8 mouse cellular contexts compared by ENCODE assay signal in genomic region chr6:145862739-145863064, GRCm38 (mm10). TPM values are rescaled to one million over a fixed set of nuclear protein-coding genes. Genes with fewer than 3 reads are reported as not detected.
A peak's percentile ranks its signal among the peaks of the same experiment; 100 is the strongest.
DNase-seq lines count a peak whose midpoint lies in the region; ATAC-seq and TF ChIP-seq lines count a peak whose summit lies in the region.

No protein-coding gene starts in this region.

- no peaks in the 10 kb centered on the region for H3K36me3 ChIP-seq in heart, embryonic 15.5 days
- no peaks in the 10 kb centered on the region for H3K36me3 ChIP-seq in ES-Bruce4 (ENCODE audit: control insufficient read depth, insufficient read depth, low read length, poor library complexity, severe bottlenecking)
- no peaks in the 10 kb centered on the region for H3K36me3 ChIP-seq in forebrain, embryonic 15.5 days
- H3K36me3 ChIP-seq in liver, postnatal 0 days (replicated peaks; ENCODE audit: insufficient read depth, low read length): no peaks in the 10 kb centered on the region

- peak overlapping the region; percentile 72 for H3K4me3 ChIP-seq in heart, embryonic 15.5 days
- H3K4me3 ChIP-seq in ES-Bruce4 (ENCODE audit: low read depth, low read length): peak overlapping the region; percentile 67
- peak overlapping the region; percentile 72 for H3K4me3 ChIP-seq in forebrain, embryonic 15.5 days
- H3K4me3 ChIP-seq in liver, postnatal 0 days (ENCODE audit: low read depth, low read length): peak overlapping the region; percentile 50

- peak overlapping the region; percentile 78 for H3K9ac ChIP-seq in heart, embryonic 15.5 days
- H3K9ac ChIP-seq in ES-Bruce4 (ENCODE audit: low read depth, poor library complexity, severe bottlenecking): peak overlapping the region; percentile 62
- H3K9ac ChIP-seq in forebrain, embryonic 15.5 days (replicated peaks): peak overlapping the region; percentile 64
- H3K9ac ChIP-seq in liver, postnatal 0 days (replicated peaks): peak overlapping the region; percentile 16; the same call in 1 of the 2 replicates

- no peak for TF ChIP-seq POLR2A in ES-Bruce4 (IDR thresholded peaks at IDR 0.05; ENCODE audit: insufficient read depth, low read length)

- DNase-seq in heart, postnatal 36 days: no peak
- DNase-seq in liver, postnatal 0 days: no peak
- no peak for DNase-seq in frontal cortex, postnatal 10 days (ENCODE audit: low spot score in 2 of 2)
- DNase-seq in right cerebral cortex, postnatal 36 days (ENCODE audit: low spot score in 2 of 2): no peak
- no peak for DNase-seq in adrenal gland, postnatal 4 days (ENCODE audit: low spot score in 2 of 2)

- no peak for TF ChIP-seq EP300 in ES-Bruce4 (IDR thresholded peaks at IDR 0.05; ENCODE audit: insufficient read depth, low read depth, low read length)
- no peak for TF ChIP-seq EP300 in liver, postnatal 0 days (IDR thresholded peaks at IDR 0.05; ENCODE audit: low read depth)

- no peaks in the 10 kb centered on the region for H3K9me3 ChIP-seq in heart, embryonic 15.5 days (replicated peaks)
- H3K9me3 ChIP-seq in ES-Bruce4 (replicated peaks; ENCODE audit: control insufficient read depth, insufficient read depth, low read length, poor library complexity, severe bottlenecking): no peaks in the 10 kb centered on the region
- H3K9me3 ChIP-seq in forebrain, embryonic 15.5 days: no peaks in the 10 kb centered on the region
- H3K9me3 ChIP-seq in liver, postnatal 0 days (ENCODE audit: low read length): no peaks in the 10 kb centered on the region

- H3K27me3 ChIP-seq in heart, embryonic 15.5 days: peaks cover 27% of the 10 kb centered on the region
- H3K27me3 ChIP-seq in ES-Bruce4 (ENCODE audit: control insufficient read depth, insufficient read depth, low read length, poor library complexity, severe bottlenecking): peaks cover 17% of the 10 kb centered on the region
- H3K27me3 ChIP-seq in forebrain, embryonic 15.5 days: peaks cover 39% of the 10 kb centered on the region
- peaks cover 57% of the 10 kb centered on the region for H3K27me3 ChIP-seq in liver, postnatal 0 days (ENCODE audit: insufficient read depth, low read length)

- peak overlapping the region; percentile 99 for H3K4me2 ChIP-seq in heart, embryonic 15.5 days
- H3K4me2 ChIP-seq in forebrain, embryonic 15.5 days (replicated peaks): peak overlapping the region; percentile 99
- H3K4me2 ChIP-seq in liver, postnatal 0 days (ENCODE audit: low read depth, low read length): peak overlapping the region; percentile 70

- peaks cover 39% of the 10 kb centered on the region for H3K4me1 ChIP-seq in heart, embryonic 15.5 days (replicated peaks)
- no peaks in the 10 kb centered on the region for H3K4me1 ChIP-seq in ES-Bruce4 (ENCODE audit: control insufficient read depth, insufficient read depth, low read length)
- H3K4me1 ChIP-seq in forebrain, embryonic 15.5 days: peaks cover 44% of the 10 kb centered on the region
- H3K4me1 ChIP-seq in liver, postnatal 0 days (ENCODE audit: insufficient read depth): peaks cover 16% of the 10 kb centered on the region

- under 1% methylated on average over 35 of the region's 35 CpGs for WGBS in heart, embryonic 15.5 days
- under 1% methylated on average over 35 of the region's 35 CpGs for WGBS in forebrain, embryonic 15.5 days
- WGBS in liver, postnatal 0 days (ENCODE audit: insufficient replicate concordance): 6% methylated on average over 35 of the region's 35 CpGs

- H3K27ac ChIP-seq in heart, embryonic 15.5 days: peak overlapping the region; percentile 80
- H3K27ac ChIP-seq in ES-Bruce4 (ENCODE audit: insufficient read depth, low read length): no peak overlapping the region
- H3K27ac ChIP-seq in forebrain, embryonic 15.5 days (replicated peaks): no peak overlapping the region
- H3K27ac ChIP-seq in liver, postnatal 0 days (ENCODE audit: low read depth): no peak overlapping the region

- no peak for ATAC-seq in heart, embryonic 15.5 days (replicated peaks; ENCODE audit: insufficient number of reproducible peaks, insufficient read depth, low FRiP score, low read depth)
- 0 out of 2 replicates have a peak, but pooled peaks have one; percentile 0 for ATAC-seq in forebrain, embryonic 15.5 days (replicated peaks)
- ATAC-seq in liver, postnatal 0 days: no peak

- intact Hi-C loops in heart, postnatal 36 days (cut with DNase I): loop anchor here (5.0 kb wide), 2 partner anchors 300 to 410 kb away; no protein-coding TSS in a partner anchor

- no peak for TF ChIP-seq CTCF in ES-Bruce4 (IDR thresholded peaks at IDR 0.05; ENCODE audit: low read depth, low read length)
- no peak for TF ChIP-seq CTCF in liver, postnatal 0 days (IDR thresholded peaks at IDR 0.05; ENCODE audit: low read depth)

RNA-seq across cellular contexts. Expression of gene Bhlhe41, which starts 2.7 kb away (rescaled TPM):
- 5.5 and 6.6 TPM in 2 replicates for polyA plus RNA-seq in heart, embryonic 15.5 days (2015; fragmentation: Nextera tagmentation; extraction: Ambion mirVana)
- 10 to 100 TPM; 18.9 to 28.6 TPM for total RNA-seq in heart, postnatal 36 days (2021)
- polyA plus RNA-seq in ES-Bruce4 (2011; ENCODE audit: insufficient read depth, insufficient read length, low read depth, missing spikeins): 5.3 TPM in 2 replicates
- polyA plus RNA-seq in forebrain, embryonic 15.5 days (2015; fragmentation: Nextera tagmentation; extraction: Ambion mirVana): 2.5 and 2.9 TPM in 2 replicates
- polyA plus RNA-seq in liver, postnatal 0 days (2015; fragmentation: Nextera tagmentation; extraction: Ambion mirVana): 0.22 and 0.24 TPM in 2 replicates
- total RNA-seq in adrenal gland, postnatal 4 days (2021): 1 to 10 TPM; 5.3 to 6.2 TPM

Comparison
In these comparisons a context has a peak if more than half of its experiments do, and no peak if none do; other contexts are left out.
1. H3K9ac ChIP-seq: peak in every context shown above with its lines; median percentile 78 in heart, embryonic 15.5 days; 64 in forebrain, embryonic 15.5 days; 62 in ES-Bruce4; 16 in liver, postnatal 0 days.